Mouse (Mus musculus): ENCODE measurements at regions not wholly inside any gene's neighbourhood (a gene's known extent, or its start where the extent isn't known, plus 50 kb on each side); places are given as distances from the start of the nearest gene placed in this dataset.
A peak's percentile ranks its signal among the peaks of the same experiment; 100 is the strongest.

DNA sequence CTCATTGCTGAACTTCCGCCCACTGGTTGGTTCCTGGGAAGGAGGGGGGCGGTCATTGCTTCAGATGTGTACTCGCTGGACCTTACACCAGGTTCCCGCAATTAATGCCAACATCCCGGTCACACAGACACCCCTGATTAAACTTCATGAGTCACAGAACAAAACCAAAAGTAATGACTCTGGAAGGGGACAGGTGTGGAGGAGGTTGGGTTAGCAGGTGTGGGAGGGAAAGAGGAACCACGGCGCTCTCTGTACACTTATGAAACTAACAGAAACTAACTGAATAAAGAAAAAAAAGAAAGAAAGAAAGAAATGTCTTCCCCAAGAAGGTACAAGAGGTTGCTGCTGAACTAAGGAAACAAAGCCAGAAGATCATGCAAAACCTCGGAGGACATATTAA is 387.3 kb upstream of the Pkdcc start:
- Histone ChIP-seq H3K4me1 (ENCODE audit: control insufficient read depth, insufficient read depth, low read length) (no peaks in the 10 kb centered on the region), H3K36me3 (ENCODE audit: control insufficient read depth, insufficient read depth, low read length) (no peaks in the 10 kb centered on the region), H3K4me3 (ENCODE audit: insufficient read depth, low read depth, low read length) (no peak overlapping the region), H3K27ac (ENCODE audit: insufficient read depth, low read depth, low read length) (no peak overlapping the region), H3K27me3 (replicated peaks; ENCODE audit: control insufficient read depth, insufficient read depth, low read length) (no peaks in the 10 kb centered on the region)
- TF ChIP-seq CTCF (conservative IDR thresholded peaks at IDR 0.05; ENCODE audit: insufficient read depth, insufficient read length, low read depth, low read length): no peak
- DNase-seq: no peak
- WGBS: 68% methylated on average over 8 of the region's 8 CpGs

DNA sequence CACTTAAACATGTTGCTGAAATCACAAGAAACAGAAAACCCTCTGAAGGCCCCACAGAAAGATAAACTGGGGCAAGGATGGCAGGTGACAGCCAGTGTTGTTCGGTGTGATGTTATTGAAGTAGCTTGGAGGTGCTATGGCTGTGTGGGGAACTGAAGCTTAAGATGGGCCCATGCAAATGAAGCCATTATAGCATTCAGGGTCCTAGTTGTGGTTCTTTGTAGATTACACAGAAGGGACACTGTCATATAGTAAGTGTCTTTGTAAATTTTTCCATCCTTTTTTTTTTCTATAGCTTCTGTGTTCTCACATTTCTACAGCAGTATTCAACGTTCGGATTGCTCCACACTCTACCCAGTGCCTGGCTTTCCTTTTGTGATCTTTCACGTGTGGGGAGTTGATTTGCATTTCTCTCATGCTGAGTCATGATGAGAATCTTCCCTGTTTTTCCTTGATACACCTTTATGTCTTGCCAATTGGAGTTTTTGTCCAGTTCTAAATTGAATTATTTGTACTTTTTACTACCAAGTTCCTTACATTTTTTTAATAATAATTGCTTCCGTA is 386.6 kb upstream of the Pkdcc start:
- no peak overlapping the region for H3K4me3 ChIP-seq (ENCODE audit: insufficient read depth, low read depth, low read length)
- WGBS: 79% methylated on average over 5 of the region's 5 CpGs
- H3K36me3 ChIP-seq (ENCODE audit: control insufficient read depth, insufficient read depth, low read length): no peaks in the 10 kb centered on the region
- no peak for TF ChIP-seq CTCF (conservative IDR thresholded peaks at IDR 0.05; ENCODE audit: insufficient read depth, insufficient read length, low read depth, low read length)
- TF ChIP-seq POLR2A (IDR thresholded peaks at IDR 0.05; ENCODE audit: low read depth, low read length): no peak
- no peak for DNase-seq
- H3K27ac ChIP-seq (ENCODE audit: insufficient read depth, low read depth, low read length): no peak overlapping the region
- H3K27me3 ChIP-seq (replicated peaks; ENCODE audit: control insufficient read depth, insufficient read depth, low read length): no peaks in the 10 kb centered on the region
- H3K4me1 ChIP-seq (ENCODE audit: control insufficient read depth, insufficient read depth, low read length): no peaks in the 10 kb centered on the region

DNA sequence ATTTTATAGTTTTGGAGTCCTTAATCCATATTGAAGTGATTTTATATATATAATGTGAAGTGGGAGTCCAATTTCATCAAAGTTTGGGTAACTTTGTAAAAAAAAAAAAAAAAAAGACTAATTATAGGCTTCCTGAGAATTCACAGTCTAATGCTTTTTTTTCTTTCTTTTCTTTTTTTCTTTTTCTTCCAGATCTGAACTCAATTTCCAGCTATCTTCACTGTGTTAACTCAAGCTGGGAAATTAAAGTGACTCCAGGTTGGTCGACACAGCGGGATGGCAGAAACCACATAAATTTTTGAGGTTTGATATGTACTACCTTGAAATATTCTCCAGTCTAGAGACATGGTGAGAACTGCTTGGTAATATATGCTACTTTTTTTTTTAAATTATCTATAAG is 385.7 kb upstream of the Pkdcc start:
- no peak for DNase-seq
- Histone ChIP-seq H3K27me3 (replicated peaks; ENCODE audit: control insufficient read depth, insufficient read depth, low read length) (no peaks in the 10 kb centered on the region), H3K4me1 (ENCODE audit: control insufficient read depth, insufficient read depth, low read length) (no peaks in the 10 kb centered on the region), H3K4me3 (ENCODE audit: insufficient read depth, low read depth, low read length) (no peak overlapping the region), H3K36me3 (ENCODE audit: control insufficient read depth, insufficient read depth, low read length) (no peaks in the 10 kb centered on the region), H3K27ac (ENCODE audit: insufficient read depth, low read depth, low read length) (no peak overlapping the region)
- 94% methylated on average over 2 of the region's 2 CpGs for WGBS
- TF ChIP-seq POLR2A (IDR thresholded peaks at IDR 0.05; ENCODE audit: low read depth, low read length): no peak
- no peak for TF ChIP-seq CTCF (conservative IDR thresholded peaks at IDR 0.05; ENCODE audit: insufficient read depth, insufficient read length, low read depth, low read length)

DNA sequence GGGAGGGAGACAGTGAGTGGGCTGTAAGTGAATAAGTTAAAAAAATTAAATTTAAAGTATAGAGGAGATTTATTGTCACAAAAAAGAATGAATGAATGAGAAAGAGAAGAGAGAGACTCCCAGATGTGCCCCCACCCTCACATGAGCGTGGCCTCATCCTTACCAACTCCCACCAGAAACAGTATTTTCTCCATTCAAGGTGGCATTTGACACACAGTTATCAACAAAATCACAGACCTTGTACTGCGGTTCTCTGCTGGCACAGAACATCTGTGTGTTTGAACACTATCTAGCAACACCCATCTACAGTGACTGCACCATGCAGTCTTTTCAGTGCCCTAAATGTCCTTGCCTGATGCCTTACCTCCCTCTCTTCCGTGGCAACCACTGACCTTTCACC is 380.9 kb upstream of the Pkdcc start:
- H3K27me3 ChIP-seq (replicated peaks; ENCODE audit: control insufficient read depth, insufficient read depth, low read length): no peaks in the 10 kb centered on the region
- H3K4me3 ChIP-seq (ENCODE audit: insufficient read depth, low read depth, low read length): no peak overlapping the region
- H3K27ac ChIP-seq (ENCODE audit: insufficient read depth, low read depth, low read length): no peak overlapping the region
- no peak for TF ChIP-seq CTCF (conservative IDR thresholded peaks at IDR 0.05; ENCODE audit: insufficient read depth, insufficient read length, low read depth, low read length)
- no peak for TF ChIP-seq POLR2A (IDR thresholded peaks at IDR 0.05; ENCODE audit: low read depth, low read length)
- 63% methylated on average over 3 of the region's 3 CpGs for WGBS
- DNase-seq: no peak
- no peaks in the 10 kb centered on the region for H3K36me3 ChIP-seq (ENCODE audit: control insufficient read depth, insufficient read depth, low read length)
- H3K4me1 ChIP-seq (ENCODE audit: control insufficient read depth, insufficient read depth, low read length): no peaks in the 10 kb centered on the region

DNA sequence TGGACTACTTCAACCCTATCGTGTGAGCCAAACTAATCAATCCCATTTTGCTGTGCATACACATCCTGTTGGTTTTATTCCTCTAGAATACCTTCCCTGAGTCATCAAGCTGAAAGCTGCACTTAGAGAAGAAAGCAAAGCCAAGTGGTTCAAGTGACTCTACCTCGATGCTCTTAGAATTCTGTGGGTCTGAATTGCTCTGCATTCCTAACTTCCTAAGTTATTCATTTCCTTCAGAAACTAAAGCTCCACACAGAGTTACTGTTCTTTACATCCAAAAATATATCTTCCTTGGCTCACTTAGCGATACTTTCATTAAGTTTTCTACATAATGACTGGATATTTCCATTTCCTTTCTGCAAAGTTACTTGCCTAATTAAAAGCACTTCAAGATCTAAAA is 379.0 kb upstream of the Pkdcc start:
- H3K4me3 ChIP-seq (ENCODE audit: insufficient read depth, low read depth, low read length): no peak overlapping the region
- H3K27me3 ChIP-seq (replicated peaks; ENCODE audit: control insufficient read depth, insufficient read depth, low read length): no peaks in the 10 kb centered on the region
- H3K4me1 ChIP-seq (ENCODE audit: control insufficient read depth, insufficient read depth, low read length): no peaks in the 10 kb centered on the region
- H3K36me3 ChIP-seq (ENCODE audit: control insufficient read depth, insufficient read depth, low read length): no peaks in the 10 kb centered on the region
- no peak for DNase-seq
- TF ChIP-seq POLR2A (IDR thresholded peaks at IDR 0.05; ENCODE audit: low read depth, low read length): no peak
- TF ChIP-seq CTCF (conservative IDR thresholded peaks at IDR 0.05; ENCODE audit: insufficient read depth, insufficient read length, low read depth, low read length): no peak
- H3K27ac ChIP-seq (ENCODE audit: insufficient read depth, low read depth, low read length): no peak overlapping the region
- 82% methylated on average over 3 of the region's 3 CpGs for WGBS

- Histone ChIP-seq H3K4me3 (ENCODE audit: insufficient read depth, low read depth, low read length) (no peak overlapping the region), H3K36me3 (ENCODE audit: control insufficient read depth, insufficient read depth, low read length) (no peaks in the 10 kb centered on the region), H3K27ac (ENCODE audit: insufficient read depth, low read depth, low read length) (no peak overlapping the region), H3K4me1 (ENCODE audit: control insufficient read depth, insufficient read depth, low read length) (no peaks in the 10 kb centered on the region), H3K27me3 (replicated peaks; ENCODE audit: control insufficient read depth, insufficient read depth, low read length) (no peaks in the 10 kb centered on the region)
- TF ChIP-seq CTCF (conservative IDR thresholded peaks at IDR 0.05; ENCODE audit: insufficient read depth, insufficient read length, low read depth, low read length) (no peak), POLR2A (IDR thresholded peaks at IDR 0.05; ENCODE audit: low read depth, low read length) (no peak)
- DNase-seq: no peak
- WGBS: 57% methylated on average over 5 of the region's 5 CpGs
Observed at GRCm38 (mm10) chr17:82846776-82847494, 368.2 kb upstream of the Pkdcc start.

DNA sequence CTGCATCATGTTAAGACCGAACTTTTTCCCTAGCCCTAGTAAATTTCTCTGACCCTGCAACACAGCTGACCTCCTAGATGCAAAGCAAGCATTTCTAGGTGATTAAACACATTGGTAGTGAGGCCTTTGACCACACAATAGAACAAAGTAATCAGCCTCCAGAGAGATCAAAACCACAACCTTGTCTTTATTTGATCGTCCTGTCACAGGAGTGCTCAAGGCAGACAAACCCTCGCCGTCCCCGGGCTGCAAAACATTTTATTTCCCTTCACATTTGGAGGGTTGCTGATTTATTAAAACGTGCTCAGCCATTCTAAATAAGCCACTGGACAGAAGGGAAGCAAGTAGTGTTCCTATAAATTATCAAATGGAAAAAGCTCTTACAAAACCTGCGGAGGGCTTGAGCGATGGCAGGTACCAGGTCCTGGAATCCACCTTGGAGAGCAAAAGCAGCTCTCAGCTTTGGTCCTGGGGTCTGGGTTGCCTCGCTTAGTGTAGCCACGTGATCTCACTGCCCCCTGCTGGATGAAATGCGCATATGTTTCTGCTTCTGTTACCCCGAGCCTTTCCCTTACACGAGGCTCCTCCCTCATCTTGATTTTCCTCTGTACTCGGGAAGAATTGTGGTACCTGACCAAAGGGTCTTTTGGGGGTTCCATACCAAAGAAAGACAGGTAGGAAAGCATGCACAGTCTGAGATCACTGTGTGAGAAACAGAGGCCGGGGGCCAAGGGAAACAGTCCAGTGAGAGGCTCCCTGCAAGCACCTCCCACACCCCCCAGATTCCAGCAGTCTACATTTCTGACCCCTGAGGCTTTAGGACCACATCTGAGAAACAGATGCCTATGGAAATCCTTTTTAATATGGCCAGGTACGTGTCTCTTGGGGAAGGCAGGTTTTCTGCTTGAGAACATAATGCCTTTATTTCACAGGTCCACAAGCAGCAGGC is 357.6 kb upstream of the Pkdcc start:
- Histone ChIP-seq H3K27ac (ENCODE audit: insufficient read depth, low read depth, low read length) (no peak overlapping the region), H3K27me3 (replicated peaks; ENCODE audit: control insufficient read depth, insufficient read depth, low read length) (no peaks in the 10 kb centered on the region), H3K36me3 (ENCODE audit: control insufficient read depth, insufficient read depth, low read length) (no peaks in the 10 kb centered on the region), H3K4me1 (ENCODE audit: control insufficient read depth, insufficient read depth, low read length) (no peaks in the 10 kb centered on the region), H3K4me3 (ENCODE audit: insufficient read depth, low read depth, low read length) (no peak overlapping the region)
- DNase-seq: peak; percentile 73
- peak; percentile 86 for TF ChIP-seq CTCF (conservative IDR thresholded peaks at IDR 0.05; ENCODE audit: insufficient read depth, insufficient read length, low read depth, low read length)
- no peak for TF ChIP-seq POLR2A (IDR thresholded peaks at IDR 0.05; ENCODE audit: low read depth, low read length)
- WGBS: 11% methylated on average over 16 of the region's 16 CpGs

All from kidney, adult 2 months (tissue).